Comparison of ENCODE assay signal across 11 mouse cellular contexts in genomic region chr12:108264918-108265317, GRCm38 (mm10). TPM values are rescaled to one million over a fixed set of nuclear protein-coding genes. Genes with fewer than 3 reads are reported as not detected.
DNase-seq lines count a peak whose midpoint lies in the region; ATAC-seq and TF ChIP-seq lines count a peak whose summit lies in the region.
"Had no signal": no experiment of that assay in that cellular context is flagged by ENCODE, and none has a peak within 500 bp of the region (broad histone marks: within the 10 kb centered on the region; RNA-seq: fewer than 3 reads in every experiment).

No protein-coding gene starts in this region.

- H3K27me3 ChIP-seq in heart, adult 2 months (ENCODE audit: control insufficient read depth, insufficient read depth, low read length), result no peaks in the 10 kb centered on the region
- no peaks in the 10 kb centered on the region for H3K27me3 ChIP-seq in neural tube, embryonic 12.5 days (replicated peaks)
- H3K27me3 ChIP-seq in neural tube, embryonic 15.5 days (replicated peaks), result no peaks in the 10 kb centered on the region
- H3K27me3 ChIP-seq in liver, embryonic 14.5 days (ENCODE audit: control insufficient read depth, insufficient read depth, low read length), result no peaks in the 10 kb centered on the region
- H3K27me3 ChIP-seq in stomach, embryonic 15.5 days (replicated peaks), result no peaks in the 10 kb centered on the region

- H3K4me2 ChIP-seq in neural tube, embryonic 12.5 days (replicated peaks), result peak overlapping the region; percentile 59
- no peak overlapping the region for H3K4me2 ChIP-seq in neural tube, embryonic 15.5 days
- no peak overlapping the region; the same call in 1 of the 2 replicates for H3K4me2 ChIP-seq in liver, embryonic 14.5 days (ENCODE audit: low read depth)
- no peak overlapping the region for H3K4me2 ChIP-seq in stomach, embryonic 15.5 days

- H3K36me3 ChIP-seq in heart, adult 2 months (ENCODE audit: control insufficient read depth, insufficient read depth, low read length), result peaks cover under 1% of the 10 kb centered on the region; the same call in 1 of the 2 replicates
- H3K36me3 ChIP-seq in neural tube, embryonic 12.5 days, result no peaks in the 10 kb centered on the region
- H3K36me3 ChIP-seq in neural tube, embryonic 15.5 days, result no peaks in the 10 kb centered on the region
- no peaks in the 10 kb centered on the region for H3K36me3 ChIP-seq in liver, embryonic 14.5 days (replicated peaks; ENCODE audit: control insufficient read depth, insufficient read depth, low read depth)
- H3K36me3 ChIP-seq in stomach, embryonic 15.5 days, result no peaks in the 10 kb centered on the region

- TF ChIP-seq EP300 in heart, adult 2 months (IDR thresholded peaks at IDR 0.05; ENCODE audit: insufficient read depth, low read depth, low read length), result no peak
- no peak for TF ChIP-seq EP300 in liver, embryonic 14.5 days (IDR thresholded peaks at IDR 0.05; ENCODE audit: low read depth)

- peak overlapping the region; percentile 43; the same call in 1 of the 2 replicates for H3K27ac ChIP-seq in heart, adult 2 months
- peak overlapping the region; percentile 95; the same call in 1 of the 2 replicates for H3K27ac ChIP-seq in neural tube, embryonic 12.5 days
- H3K27ac ChIP-seq in neural tube, embryonic 15.5 days (replicated peaks), result no peak overlapping the region
- no peak overlapping the region for H3K27ac ChIP-seq in liver, embryonic 14.5 days
- no peak overlapping the region for H3K27ac ChIP-seq in stomach, embryonic 15.5 days

- no peak for ATAC-seq in neural tube, embryonic 12.5 days (ENCODE audit: low FRiP score, low read depth)
- ATAC-seq in neural tube, embryonic 15.5 days (ENCODE audit: low FRiP score), result no peak
- ATAC-seq in liver, embryonic 14.5 days (ENCODE audit: insufficient read depth), result peak; percentile 42; the same call in 1 of the 2 replicates
- peak; percentile 8; the same call in 1 of the 2 replicates for ATAC-seq in stomach, embryonic 15.5 days (ENCODE audit: insufficient read depth, low FRiP score, low read depth)
- ATAC-seq: inflammation-experienced regulatory T-cells, adult 6 months had no signal

- no peak overlapping the region for H3K9ac ChIP-seq in heart, adult 2 months (ENCODE audit: low read depth, low read length)
- peak overlapping the region; percentile 58; the same call in 1 of the 2 replicates for H3K9ac ChIP-seq in neural tube, embryonic 12.5 days
- H3K9ac ChIP-seq in neural tube, embryonic 15.5 days (replicated peaks), result no peak overlapping the region
- no peak overlapping the region for H3K9ac ChIP-seq in liver, embryonic 14.5 days (replicated peaks)
- H3K9ac ChIP-seq in stomach, embryonic 15.5 days, result no peak overlapping the region

- H3K9me3 ChIP-seq in neural tube, embryonic 12.5 days, result no peaks in the 10 kb centered on the region
- no peaks in the 10 kb centered on the region for H3K9me3 ChIP-seq in neural tube, embryonic 15.5 days (replicated peaks)
- H3K9me3 ChIP-seq in liver, embryonic 14.5 days (ENCODE audit: control insufficient read depth, low read length), result no peaks in the 10 kb centered on the region
- H3K9me3 ChIP-seq in stomach, embryonic 15.5 days, result no peaks in the 10 kb centered on the region

- no peak for TF ChIP-seq CTCF in heart, adult 2 months (IDR thresholded peaks at IDR 0.05)
- TF ChIP-seq CTCF in liver, embryonic 14.5 days (IDR thresholded peaks at IDR 0.05; ENCODE audit: low read depth), result no peak

- DNase-seq in heart, adult 2 months, result no peak
- DNase-seq in heart, adult 8-10 months (ENCODE audit: low spot score), result no peak
- no peak for DNase-seq in liver, embryonic 14.5 days (ENCODE audit: low read depth in 3 of 3, low spot score in 3 of 3)
- DNase-seq in adipocyte (ENCODE audit: low spot score), result no peak
- DNase-seq in left cerebral cortex, adult 8-10 months (ENCODE audit: low spot score in 2 of 2), result no peak
- DNase-seq: heart, adult 11 months; thymus, postnatal 36 days had no signal

- WGBS in heart, adult 2 months, result 56% methylated on average over 7 of the region's 7 CpGs
- 77% methylated on average over 7 of the region's 7 CpGs for WGBS in neural tube, embryonic 12.5 days
- 71% methylated on average over 7 of the region's 7 CpGs for WGBS in neural tube, embryonic 15.5 days
- 42% methylated on average over 7 of the region's 7 CpGs for WGBS in liver, embryonic 14.5 days (ENCODE audit: insufficient replicate concordance)
- WGBS in stomach, embryonic 15.5 days, result 53% methylated on average over 7 of the region's 7 CpGs

- peaks cover 3% of the 10 kb centered on the region; the same call in 1 of the 2 replicates for H3K79me2 ChIP-seq in heart, adult 2 months (replicated peaks; ENCODE audit: control insufficient read depth, insufficient read depth, low read length)

- H3K4me3 ChIP-seq in heart, adult 2 months, result no peak overlapping the region
- H3K4me3 ChIP-seq in neural tube, embryonic 12.5 days, result no peak overlapping the region
- H3K4me3 ChIP-seq in neural tube, embryonic 15.5 days (replicated peaks), result no peak overlapping the region
- no peak overlapping the region for H3K4me3 ChIP-seq in liver, embryonic 14.5 days (ENCODE audit: insufficient read depth in 1 of 2, low read depth in 2 of 2, low read length in 2 of 2)
- no peak overlapping the region for H3K4me3 ChIP-seq in stomach, embryonic 15.5 days (replicated peaks)

- peaks cover 35% of the 10 kb centered on the region for H3K4me1 ChIP-seq in heart, adult 2 months (ENCODE audit: control insufficient read depth, insufficient read depth, low read length)
- peaks cover 92% of the 10 kb centered on the region for H3K4me1 ChIP-seq in neural tube, embryonic 12.5 days
- H3K4me1 ChIP-seq in neural tube, embryonic 15.5 days, result peaks cover 81% of the 10 kb centered on the region
- H3K4me1 ChIP-seq in liver, embryonic 14.5 days (replicated peaks; ENCODE audit: control insufficient read depth in 2 of 2, insufficient read depth in 2 of 2, low read length in 1 of 2), result peaks cover 0 to 25% of the 10 kb centered on the region in 2 experiments; a peak in 2 of 4 replicates
- peaks cover 40% of the 10 kb centered on the region for H3K4me1 ChIP-seq in stomach, embryonic 15.5 days

- intact Hi-C loops in heart, adult 2 months (cut with DNase I), result loop anchor here (2.0 kb wide), 1 partner anchor 16 kb away; no protein-coding TSS in a partner anchor

- no peak for TF ChIP-seq POLR2A in heart, adult 2 months (IDR thresholded peaks at IDR 0.05; ENCODE audit: insufficient read depth, low read depth, low read length)

RNA-seq across cellular contexts. Expression of gene Ccdc85c, which starts 10.3 kb away (rescaled TPM):
- total RNA-seq in heart, adult 2 months (2021), result 10 to 100 TPM; 39.2 to 43.9 TPM
- 27.1 and 29.3 TPM in 2 replicates for polyA plus RNA-seq in heart, adult 2 months (2012; rRNA removed)
- 10 to 100 TPM; 38.2 to 46.2 (median 40.0) TPM for total RNA-seq in heart, adult 8-10 months (2022)
- 14.5 and 20.4 TPM in 2 replicates for polyA plus RNA-seq in neural tube, embryonic 12.5 days (2016; fragmentation: Nextera tagmentation; extraction: Ambion mirVana)
- polyA plus RNA-seq in neural tube, embryonic 15.5 days (2015; fragmentation: Nextera tagmentation; extraction: Ambion mirVana), result 10.5 and 11.9 TPM in 2 replicates
- 1.8 TPM in 2 replicates for polyA plus RNA-seq in liver, embryonic 14.5 days (2012; rRNA removed)
- polyA plus RNA-seq in liver, embryonic 14.5 days (2014; fragmentation: Nextera tagmentation; extraction: Ambion mirVana), result 1.8 TPM in 2 replicates
- 7.3 and 7.9 TPM in 2 replicates for polyA plus RNA-seq in stomach, embryonic 15.5 days (2015; fragmentation: Nextera tagmentation; extraction: Ambion mirVana)
- 10 to 100 TPM; 71.7 to 85.8 (median 80.1) TPM for total RNA-seq in left cerebral cortex, adult 8-10 months (2022)

RNA-seq across cellular contexts. Expression of gene Hhipl1, which starts 41.2 kb away (rescaled TPM):
- total RNA-seq in heart, adult 2 months (2021), result 1 to 10 TPM; 1.2 to 1.5 TPM
- 1.6 and 1.8 TPM in 2 replicates for polyA plus RNA-seq in heart, adult 2 months (2012; rRNA removed)
- total RNA-seq in heart, adult 8-10 months (2022), result 1 to 10 TPM; 1.2 to 2.0 (median 1.5) TPM
- polyA plus RNA-seq in neural tube, embryonic 12.5 days (2016; fragmentation: Nextera tagmentation; extraction: Ambion mirVana), result 2.1 and 2.3 TPM in 2 replicates
- polyA plus RNA-seq in neural tube, embryonic 15.5 days (2015; fragmentation: Nextera tagmentation; extraction: Ambion mirVana), result 2.7 and 3.2 TPM in 2 replicates
- polyA plus RNA-seq in liver, embryonic 14.5 days (2012; rRNA removed), result 0.02 and 0.03 TPM in 2 replicates
- polyA plus RNA-seq in liver, embryonic 14.5 days (2014; fragmentation: Nextera tagmentation; extraction: Ambion mirVana), result not detected in 2 replicates
- polyA plus RNA-seq in stomach, embryonic 15.5 days (2015; fragmentation: Nextera tagmentation; extraction: Ambion mirVana), result 0.87 and 0.88 TPM in 2 replicates
- total RNA-seq in left cerebral cortex, adult 8-10 months (2022), result 10 to 100 TPM in 3 of 4 experiments, 1 to 10 TPM in 1; 9.4 to 11.2 (median 10.7) TPM
- polyA plus RNA-seq: inflammation-experienced regulatory T-cells, adult 6 months had no signal

Comparison
In these comparisons a context has a peak if more than half of its experiments do, and no peak if none do; other contexts are left out.
1. H3K27ac ChIP-seq: peak in heart, adult 2 months (single experiment) and neural tube, embryonic 12.5 days (single experiment); none in neural tube, embryonic 15.5 days (single experiment), liver, embryonic 14.5 days (single experiment) and stomach, embryonic 15.5 days (single experiment).
2. ATAC-seq: peak in liver, embryonic 14.5 days (single experiment) and stomach, embryonic 15.5 days (single experiment); none in neural tube, embryonic 12.5 days (single experiment) and neural tube, embryonic 15.5 days (single experiment).